Mouse (Mus musculus): ENCODE measurements at regions not wholly inside any gene's neighbourhood (a gene's known extent, or its start where the extent isn't known, plus 50 kb on each side); places are given as distances from the start of the nearest gene placed in this dataset.

GRCm38 (mm10) chr2:124820821-124821220 is 247.1 kb upstream of the Slc24a5 start:
- WGBS, result 92% methylated on average over 9 of the region's 9 CpGs
- H3K4me3 ChIP-seq (ENCODE audit: control insufficient read depth, insufficient read depth, low read length), result no peak overlapping the region
- no peak for DNase-seq
- H3K4me1 ChIP-seq (replicated peaks; ENCODE audit: control insufficient read depth, insufficient read depth, low read length), result no peaks in the 10 kb centered on the region
- TF ChIP-seq POLR2A (IDR thresholded peaks at IDR 0.05; ENCODE audit: control insufficient read depth, extremely low read depth, insufficient read depth, low read length, poor library complexity) (no peak), CTCF (IDR thresholded peaks at IDR 0.05; ENCODE audit: borderline replicate concordance, control insufficient read depth, extremely low read depth, insufficient read depth, low read length, poor library complexity) (no peak)
- H3K27me3 ChIP-seq (ENCODE audit: control insufficient read depth, insufficient read depth, low read length), result no peaks in the 10 kb centered on the region
- no peaks in the 10 kb centered on the region for H3K36me3 ChIP-seq (ENCODE audit: control insufficient read depth, insufficient read depth, low read length)
- no peak overlapping the region for H3K27ac ChIP-seq (ENCODE audit: control insufficient read depth, insufficient read depth, low read length)

DNA sequence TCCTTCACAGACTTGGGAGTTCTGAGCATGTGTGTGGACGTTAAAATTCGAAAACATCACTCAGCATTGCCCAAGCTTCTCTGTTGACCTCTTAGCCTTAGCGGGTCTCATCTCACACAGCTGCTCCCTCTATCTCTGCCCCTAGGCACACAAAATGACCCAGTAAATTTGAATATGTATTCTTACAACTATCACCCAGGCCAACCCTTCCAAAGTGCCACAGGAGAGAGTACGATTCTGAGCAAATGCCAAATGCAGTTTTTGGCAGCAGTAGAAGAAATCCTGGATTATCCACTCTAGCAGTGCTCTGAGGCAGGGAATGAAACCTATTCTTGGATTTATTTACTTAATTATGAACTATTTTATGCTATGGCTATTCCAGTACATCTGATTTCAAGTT is 246.6 kb upstream of the Slc24a5 start:
- no peak for DNase-seq
- Histone ChIP-seq H3K4me1 (replicated peaks; ENCODE audit: control insufficient read depth, insufficient read depth, low read length) (no peaks in the 10 kb centered on the region), H3K36me3 (ENCODE audit: control insufficient read depth, insufficient read depth, low read length) (no peaks in the 10 kb centered on the region), H3K27ac (ENCODE audit: control insufficient read depth, insufficient read depth, low read length) (no peak overlapping the region), H3K27me3 (ENCODE audit: control insufficient read depth, insufficient read depth, low read length) (no peaks in the 10 kb centered on the region), H3K4me3 (ENCODE audit: control insufficient read depth, insufficient read depth, low read length) (no peak overlapping the region)
- TF ChIP-seq CTCF (IDR thresholded peaks at IDR 0.05; ENCODE audit: borderline replicate concordance, control insufficient read depth, extremely low read depth, insufficient read depth, low read length, poor library complexity) (no peak), POLR2A (IDR thresholded peaks at IDR 0.05; ENCODE audit: control insufficient read depth, extremely low read depth, insufficient read depth, low read length, poor library complexity) (no peak)
- WGBS, result 92% methylated on average over 4 of the region's 4 CpGs

DNA sequence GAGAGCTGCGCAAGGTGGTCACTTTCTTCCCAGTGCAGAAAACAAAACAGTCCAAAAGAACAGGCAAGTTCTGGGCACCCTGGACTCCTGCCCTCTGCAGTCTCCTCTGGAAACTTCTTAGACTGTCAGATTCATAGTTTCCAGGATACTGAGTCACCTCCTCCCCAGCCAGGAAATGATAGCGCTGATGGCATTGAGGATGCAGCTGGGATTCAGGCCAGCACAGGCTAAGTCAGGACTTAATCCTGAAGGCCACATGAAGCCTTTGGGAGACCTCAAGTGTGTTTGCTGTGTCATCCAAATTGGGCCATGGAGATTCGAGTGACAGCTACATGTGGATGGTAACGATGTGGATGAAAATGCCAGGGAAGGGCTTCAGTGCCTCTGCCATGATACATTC is 219.1 kb upstream of the Slc24a5 start:
- no peak overlapping the region for H3K27ac ChIP-seq (ENCODE audit: control insufficient read depth, insufficient read depth, low read length)
- no peak for DNase-seq

DNA sequence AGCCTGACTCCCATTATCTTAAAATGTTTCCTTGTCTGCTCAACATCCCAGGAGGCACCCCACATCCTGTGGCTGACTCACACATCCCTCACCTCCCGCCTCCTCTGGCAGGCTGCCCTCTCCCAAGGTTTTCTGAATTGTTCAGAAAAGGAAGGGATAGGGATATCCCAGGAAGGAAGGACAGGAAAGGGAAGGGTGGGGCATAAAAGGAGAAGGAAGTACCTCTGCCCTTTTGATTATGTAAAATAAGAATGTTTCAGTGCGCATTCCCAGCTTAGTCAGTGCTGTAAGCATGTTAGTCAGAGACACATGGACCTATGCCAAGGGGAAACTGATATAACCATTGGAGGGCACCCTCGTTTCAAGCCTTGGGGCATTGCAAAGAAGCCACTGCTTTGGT is 209.4 kb upstream of the Slc24a5 start:
- H3K4me1 ChIP-seq (replicated peaks; ENCODE audit: control insufficient read depth, insufficient read depth, low read length), result no peaks in the 10 kb centered on the region
- H3K4me3 ChIP-seq (ENCODE audit: control insufficient read depth, insufficient read depth, low read length), result no peak overlapping the region
- no peak overlapping the region for H3K27ac ChIP-seq (ENCODE audit: control insufficient read depth, insufficient read depth, low read length)
- TF ChIP-seq POLR2A (IDR thresholded peaks at IDR 0.05; ENCODE audit: control insufficient read depth, extremely low read depth, insufficient read depth, low read length, poor library complexity) (no peak), CTCF (IDR thresholded peaks at IDR 0.05; ENCODE audit: borderline replicate concordance, control insufficient read depth, extremely low read depth, insufficient read depth, low read length, poor library complexity) (no peak)
- DNase-seq, result no peak
- no peaks in the 10 kb centered on the region for H3K27me3 ChIP-seq (ENCODE audit: control insufficient read depth, insufficient read depth, low read length)
- WGBS, result 24% methylated on average over 3 of the region's 3 CpGs
- no peaks in the 10 kb centered on the region for H3K36me3 ChIP-seq (ENCODE audit: control insufficient read depth, insufficient read depth, low read length)

More for the DNA sequence above, 219.1 kb upstream of the Slc24a5 start:
- 94% methylated on average over 4 of the region's 4 CpGs for WGBS
- Histone ChIP-seq H3K4me1 (replicated peaks; ENCODE audit: control insufficient read depth, insufficient read depth, low read length) (no peaks in the 10 kb centered on the region), H3K4me3 (ENCODE audit: control insufficient read depth, insufficient read depth, low read length) (no peak overlapping the region), H3K27me3 (ENCODE audit: control insufficient read depth, insufficient read depth, low read length) (no peaks in the 10 kb centered on the region), H3K36me3 (ENCODE audit: control insufficient read depth, insufficient read depth, low read length) (no peaks in the 10 kb centered on the region)
- TF ChIP-seq POLR2A (IDR thresholded peaks at IDR 0.05; ENCODE audit: control insufficient read depth, extremely low read depth, insufficient read depth, low read length, poor library complexity), result no peak
- TF ChIP-seq CTCF (IDR thresholded peaks at IDR 0.05; ENCODE audit: borderline replicate concordance, control insufficient read depth, extremely low read depth, insufficient read depth, low read length, poor library complexity), result no peak

DNA sequence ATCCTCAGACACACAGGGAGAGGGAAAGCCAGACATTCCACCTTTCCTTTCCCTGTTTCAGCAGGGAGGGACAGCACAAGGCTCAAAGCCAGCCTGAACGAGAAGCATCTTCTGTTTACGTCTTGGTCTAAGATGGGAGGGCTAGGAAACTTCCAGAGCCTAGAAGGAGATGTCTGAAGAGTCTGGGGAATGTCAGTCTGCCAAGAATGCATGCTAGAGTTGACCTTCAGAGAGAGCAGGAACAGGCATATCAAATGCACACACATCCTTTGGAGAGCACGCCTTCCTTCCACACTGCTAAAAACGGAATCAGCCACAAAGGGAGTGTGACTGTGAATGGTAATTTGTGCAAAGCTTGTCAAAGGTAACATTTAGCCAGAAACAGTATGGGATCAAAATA is 179.7 kb upstream of the Slc24a5 start:
- no peak for DNase-seq
- TF ChIP-seq CTCF (IDR thresholded peaks at IDR 0.05; ENCODE audit: borderline replicate concordance, control insufficient read depth, extremely low read depth, insufficient read depth, low read length, poor library complexity), result no peak
- Histone ChIP-seq H3K27ac (ENCODE audit: control insufficient read depth, insufficient read depth, low read length) (no peak overlapping the region), H3K4me3 (ENCODE audit: control insufficient read depth, insufficient read depth, low read length) (no peak overlapping the region), H3K4me1 (replicated peaks; ENCODE audit: control insufficient read depth, insufficient read depth, low read length) (no peaks in the 10 kb centered on the region), H3K27me3 (ENCODE audit: control insufficient read depth, insufficient read depth, low read length) (no peaks in the 10 kb centered on the region), H3K36me3 (ENCODE audit: control insufficient read depth, insufficient read depth, low read length) (no peaks in the 10 kb centered on the region)
- WGBS, result 46% methylated on average over 4 of the region's 4 CpGs

DNA sequence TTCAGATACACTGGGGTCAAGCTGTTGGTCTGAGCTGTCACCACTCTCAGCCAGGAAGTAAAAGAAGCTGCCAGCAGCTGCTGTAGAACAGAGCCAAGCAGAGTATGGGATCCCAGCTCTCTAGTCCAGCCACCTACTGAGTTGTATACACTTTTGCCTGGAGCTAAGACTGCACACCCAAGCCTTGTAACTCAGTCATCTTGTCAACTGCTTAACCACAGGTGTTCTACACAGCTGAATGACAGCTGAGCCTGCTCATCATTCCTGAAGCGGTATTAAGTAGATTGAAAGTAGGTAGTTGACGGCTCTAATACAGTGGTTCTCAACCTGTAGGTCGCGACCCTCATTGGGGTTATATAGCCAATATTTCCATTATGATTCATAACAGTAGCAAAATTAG is 172.9 kb upstream of the Slc24a5 start:
- no peaks in the 10 kb centered on the region for H3K4me1 ChIP-seq (replicated peaks; ENCODE audit: control insufficient read depth, insufficient read depth, low read length)
- TF ChIP-seq CTCF (IDR thresholded peaks at IDR 0.05; ENCODE audit: borderline replicate concordance, control insufficient read depth, extremely low read depth, insufficient read depth, low read length, poor library complexity), result no peak
- TF ChIP-seq POLR2A (IDR thresholded peaks at IDR 0.05; ENCODE audit: control insufficient read depth, extremely low read depth, insufficient read depth, low read length, poor library complexity), result no peak
- H3K4me3 ChIP-seq (ENCODE audit: control insufficient read depth, insufficient read depth, low read length), result no peak overlapping the region
- 98% methylated on average over 4 of the region's 4 CpGs for WGBS
- H3K27me3 ChIP-seq (ENCODE audit: control insufficient read depth, insufficient read depth, low read length), result no peaks in the 10 kb centered on the region
- DNase-seq, result no peak
- no peaks in the 10 kb centered on the region for H3K36me3 ChIP-seq (ENCODE audit: control insufficient read depth, insufficient read depth, low read length)
- H3K27ac ChIP-seq (ENCODE audit: control insufficient read depth, insufficient read depth, low read length), result no peak overlapping the region

DNA sequence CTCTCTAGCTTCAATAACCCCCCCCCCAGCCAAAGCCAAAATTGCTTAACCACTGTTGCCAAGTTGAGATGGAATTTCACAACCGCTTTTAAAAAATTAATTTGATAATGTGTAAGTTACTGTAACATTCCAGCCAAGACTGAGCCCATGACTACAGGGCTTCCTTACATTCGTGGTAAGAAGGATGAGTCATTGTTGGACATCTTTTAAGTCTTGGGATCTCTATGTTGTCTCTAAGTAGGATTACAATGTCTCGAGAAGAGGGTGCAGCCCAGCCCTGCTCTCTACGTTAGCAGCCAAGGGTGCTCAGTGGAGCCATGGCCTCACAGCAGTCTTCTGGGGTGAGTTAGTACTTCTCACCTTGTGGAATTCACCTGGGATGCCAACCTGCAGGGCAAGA is 164.4 kb upstream of the Slc24a5 start:
- H3K27me3 ChIP-seq (ENCODE audit: control insufficient read depth, insufficient read depth, low read length), result no peaks in the 10 kb centered on the region
- H3K4me3 ChIP-seq (ENCODE audit: control insufficient read depth, insufficient read depth, low read length), result no peak overlapping the region
- H3K27ac ChIP-seq (ENCODE audit: control insufficient read depth, insufficient read depth, low read length), result no peak overlapping the region
- DNase-seq, result no peak
- H3K36me3 ChIP-seq (ENCODE audit: control insufficient read depth, insufficient read depth, low read length), result no peaks in the 10 kb centered on the region
- 91% methylated on average over 4 of the region's 4 CpGs for WGBS
- TF ChIP-seq POLR2A (IDR thresholded peaks at IDR 0.05; ENCODE audit: control insufficient read depth, extremely low read depth, insufficient read depth, low read length, poor library complexity) (no peak), CTCF (IDR thresholded peaks at IDR 0.05; ENCODE audit: borderline replicate concordance, control insufficient read depth, extremely low read depth, insufficient read depth, low read length, poor library complexity) (no peak)
- no peaks in the 10 kb centered on the region for H3K4me1 ChIP-seq (replicated peaks; ENCODE audit: control insufficient read depth, insufficient read depth, low read length)
